9 mouse cellular contexts compared by ENCODE assay signal in the genomic region with DNA sequence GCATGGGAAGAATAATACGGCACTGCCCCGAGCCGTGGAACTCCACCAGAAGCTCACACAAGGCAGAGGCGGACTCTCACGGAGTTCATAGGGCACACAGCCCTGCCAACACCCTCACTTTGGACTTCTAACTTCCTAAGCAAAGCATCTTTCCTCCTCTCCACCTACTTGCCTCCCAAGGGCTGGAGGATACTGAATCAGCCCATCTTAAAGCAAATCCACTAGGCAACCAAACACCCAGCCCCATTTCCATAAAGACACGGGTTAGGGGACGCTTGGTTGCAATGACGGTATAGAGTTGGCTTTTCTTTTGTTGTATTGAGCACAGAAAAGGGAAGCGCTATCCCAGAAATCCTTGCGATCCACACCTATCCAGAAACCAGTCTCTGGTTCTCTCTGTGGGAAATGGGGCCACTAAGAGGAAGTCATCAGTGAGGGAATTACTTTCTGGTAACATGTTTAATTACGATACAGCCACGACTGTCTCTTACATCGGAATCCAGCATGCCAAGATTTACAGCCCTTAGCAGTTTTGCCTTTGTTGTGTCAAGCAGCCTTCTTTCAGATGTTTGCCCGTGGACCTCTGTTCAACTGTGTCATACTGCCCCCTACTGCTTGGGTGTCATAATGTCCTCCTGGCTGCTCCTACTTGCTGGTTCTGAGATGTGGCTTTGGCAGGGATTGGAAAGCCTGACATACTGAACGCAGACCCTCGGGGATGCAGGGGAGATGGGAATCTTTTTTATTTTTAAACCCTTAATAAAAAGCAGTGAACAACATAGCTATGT.
DNase-seq lines count a peak whose midpoint lies in the region; ATAC-seq and TF ChIP-seq lines count a peak whose summit lies in the region.
"Had no signal": no experiment of that assay in that cellular context is flagged by ENCODE, and none has a peak within 500 bp of the region (broad histone marks: within the 10 kb centered on the region; RNA-seq: fewer than 3 reads in every experiment).

No protein-coding gene starts in this region.

- TF ChIP-seq EP300 in liver, postnatal 0 days (IDR thresholded peaks at IDR 0.05; ENCODE audit: low read depth), result no peak

- no peak for TF ChIP-seq POLR2A in bone marrow macrophage, adult 2 months (IDR thresholded peaks at IDR 0.05; ENCODE audit: borderline replicate concordance, low read depth, low read length)
- no peak for TF ChIP-seq POLR2A in olfactory bulb, adult 2 months (IDR thresholded peaks at IDR 0.05; ENCODE audit: insufficient read depth, low read depth, low read length)

- TF ChIP-seq CTCF in E14TG2a.4 (conservative IDR thresholded peaks at IDR 0.05; ENCODE audit: low read length), result peak; percentile 58
- peak; percentile 58; the same call in 1 of the 2 replicates for TF ChIP-seq CTCF in bone marrow macrophage, adult 2 months (IDR thresholded peaks at IDR 0.05; ENCODE audit: low read depth, low read length)
- TF ChIP-seq CTCF in liver, postnatal 0 days (IDR thresholded peaks at IDR 0.05; ENCODE audit: low read depth), result peak; percentile 75
- TF ChIP-seq CTCF in olfactory bulb, adult 2 months (IDR thresholded peaks at IDR 0.05; ENCODE audit: insufficient read depth, low read depth, low read length), result 0 out of 2 replicates have a peak, but pooled peaks have one; percentile 10

- peaks cover 21% of the 10 kb centered on the region for H3K4me1 ChIP-seq in E14TG2a.4 (replicated peaks; ENCODE audit: low read depth, low read length)
- no peaks in the 10 kb centered on the region for H3K4me1 ChIP-seq in bone marrow macrophage, adult 2 months (ENCODE audit: control insufficient read depth, insufficient read depth, low read length)
- peaks cover 3% of the 10 kb centered on the region; the same call in 1 of the 2 replicates for H3K4me1 ChIP-seq in embryonic facial prominence, embryonic 15.5 days
- H3K4me1 ChIP-seq in heart, embryonic 16.5 days (ENCODE audit: control insufficient read depth, insufficient read depth, low read length), result 0 out of 2 replicates have a peak, but pooled peaks cover 2% of the 10 kb centered on the region
- no peaks in the 10 kb centered on the region for H3K4me1 ChIP-seq in liver, postnatal 0 days (ENCODE audit: insufficient read depth)
- no peaks in the 10 kb centered on the region for H3K4me1 ChIP-seq in olfactory bulb, adult 2 months (ENCODE audit: control insufficient read depth, insufficient read depth, low read length)
- H3K4me1 ChIP-seq: lung, embryonic 15.5 days had no signal

- no peak overlapping the region for H3K27ac ChIP-seq in bone marrow macrophage, adult 2 months (ENCODE audit: insufficient read depth, low read depth, low read length)
- H3K27ac ChIP-seq in embryonic facial prominence, embryonic 15.5 days (replicated peaks), result no peak overlapping the region
- H3K27ac ChIP-seq in heart, embryonic 16.5 days (ENCODE audit: low read length), result no peak overlapping the region
- no peak overlapping the region for H3K27ac ChIP-seq in liver, postnatal 0 days (ENCODE audit: low read depth)
- H3K27ac ChIP-seq in olfactory bulb, adult 2 months (ENCODE audit: insufficient read depth, low read depth, low read length), result no peak overlapping the region
- H3K27ac ChIP-seq: lung, embryonic 15.5 days had no signal

- 0 out of 2 replicates have a peak, but pooled peaks cover 3% of the 10 kb centered on the region for H3K9me3 ChIP-seq in E14TG2a.4 (ENCODE audit: low read length)
- no peaks in the 10 kb centered on the region for H3K9me3 ChIP-seq in embryonic facial prominence, embryonic 15.5 days (replicated peaks)
- no peaks in the 10 kb centered on the region for H3K9me3 ChIP-seq in heart, embryonic 16.5 days (replicated peaks; ENCODE audit: control insufficient read depth, low read length)
- no peaks in the 10 kb centered on the region for H3K9me3 ChIP-seq in liver, postnatal 0 days (ENCODE audit: low read length)
- H3K9me3 ChIP-seq: lung, embryonic 15.5 days had no signal

- H3K4me3 ChIP-seq in E14TG2a.4 (replicated peaks; ENCODE audit: low read length), result peak overlapping the region; percentile 17; the same call in 1 of the 2 replicates
- no peak overlapping the region for H3K4me3 ChIP-seq in bone marrow macrophage, adult 2 months (ENCODE audit: insufficient read depth, low read length)
- H3K4me3 ChIP-seq in embryonic facial prominence, embryonic 15.5 days (replicated peaks), result no peak overlapping the region
- no peak overlapping the region for H3K4me3 ChIP-seq in heart, embryonic 16.5 days (ENCODE audit: low read length)
- no peak overlapping the region for H3K4me3 ChIP-seq in liver, postnatal 0 days (ENCODE audit: low read depth, low read length)
- no peak overlapping the region for H3K4me3 ChIP-seq in olfactory bulb, adult 2 months (ENCODE audit: insufficient read depth, low read depth, low read length)
- H3K4me3 ChIP-seq: lung, embryonic 15.5 days had no signal

- H3K27me3 ChIP-seq in E14TG2a.4 (ENCODE audit: insufficient read depth, low read length), result no peaks in the 10 kb centered on the region; the same call in 1 of the 2 replicates
- no peaks in the 10 kb centered on the region for H3K27me3 ChIP-seq in embryonic facial prominence, embryonic 15.5 days
- H3K27me3 ChIP-seq in heart, embryonic 16.5 days (ENCODE audit: control insufficient read depth, insufficient read depth, low read length), result no peaks in the 10 kb centered on the region
- no peaks in the 10 kb centered on the region for H3K27me3 ChIP-seq in liver, postnatal 0 days (ENCODE audit: insufficient read depth, low read length)
- H3K27me3 ChIP-seq: lung, embryonic 15.5 days had no signal

- no peaks in the 10 kb centered on the region for H3K36me3 ChIP-seq in E14TG2a.4 (ENCODE audit: insufficient read depth, low read length)
- H3K36me3 ChIP-seq in embryonic facial prominence, embryonic 15.5 days, result no peaks in the 10 kb centered on the region
- no peaks in the 10 kb centered on the region for H3K36me3 ChIP-seq in heart, embryonic 16.5 days (ENCODE audit: control insufficient read depth, insufficient read depth)
- H3K36me3 ChIP-seq in liver, postnatal 0 days (replicated peaks; ENCODE audit: insufficient read depth, low read length), result no peaks in the 10 kb centered on the region
- H3K36me3 ChIP-seq: lung, embryonic 15.5 days had no signal

- H3K4me2 ChIP-seq in embryonic facial prominence, embryonic 15.5 days (replicated peaks), result peak overlapping the region; percentile 3; the same call in 1 of the 2 replicates
- peak overlapping the region; percentile 29 for H3K4me2 ChIP-seq in heart, embryonic 16.5 days (ENCODE audit: low read depth, low read length)
- H3K4me2 ChIP-seq in liver, postnatal 0 days (ENCODE audit: low read depth, low read length), result no peak overlapping the region
- H3K4me2 ChIP-seq: lung, embryonic 15.5 days had no signal

- no peak for ATAC-seq in embryonic facial prominence, embryonic 15.5 days (ENCODE audit: insufficient number of reproducible peaks, low FRiP score, low TSS enrichment, low read depth)
- ATAC-seq in heart, embryonic 16.5 days (replicated peaks; ENCODE audit: extremely low read depth, insufficient read depth, low FRiP score), result no peak
- no peak for ATAC-seq in liver, postnatal 0 days

- H3K9ac ChIP-seq in embryonic facial prominence, embryonic 15.5 days, result no peak overlapping the region
- H3K9ac ChIP-seq in heart, embryonic 16.5 days (ENCODE audit: low read length), result no peak overlapping the region
- no peak overlapping the region for H3K9ac ChIP-seq in liver, postnatal 0 days (replicated peaks)
- H3K9ac ChIP-seq: lung, embryonic 15.5 days had no signal

- DNase-seq in kidney, postnatal 25 days, result peak; percentile 52 to 78
- DNase-seq in liver, postnatal 0 days, result peak; percentile 68
- DNase-seq in thymus, postnatal 14 days, result peak; percentile 69

- WGBS in embryonic facial prominence, embryonic 15.5 days, result 40% methylated on average over 16 of the region's 16 CpGs
- 39% methylated on average over 16 of the region's 16 CpGs for WGBS in heart, embryonic 16.5 days
- 37% methylated on average over 16 of the region's 16 CpGs for WGBS in liver, postnatal 0 days (ENCODE audit: insufficient replicate concordance)
- WGBS in olfactory bulb, adult 2 months, result 38% methylated on average over 16 of the region's 16 CpGs

Comparison
In these comparisons a context has a peak if more than half of its experiments do, and no peak if none do; other contexts are left out.
1. CTCF ChIP-seq: peak in every context shown above with its lines; median percentile 75 in liver, postnatal 0 days; 58 in E14TG2a.4; 58 in bone marrow macrophage, adult 2 months; 10 in olfactory bulb, adult 2 months.